Comparison of ENCODE assay signal across 27 mouse cellular contexts in the genomic region with DNA sequence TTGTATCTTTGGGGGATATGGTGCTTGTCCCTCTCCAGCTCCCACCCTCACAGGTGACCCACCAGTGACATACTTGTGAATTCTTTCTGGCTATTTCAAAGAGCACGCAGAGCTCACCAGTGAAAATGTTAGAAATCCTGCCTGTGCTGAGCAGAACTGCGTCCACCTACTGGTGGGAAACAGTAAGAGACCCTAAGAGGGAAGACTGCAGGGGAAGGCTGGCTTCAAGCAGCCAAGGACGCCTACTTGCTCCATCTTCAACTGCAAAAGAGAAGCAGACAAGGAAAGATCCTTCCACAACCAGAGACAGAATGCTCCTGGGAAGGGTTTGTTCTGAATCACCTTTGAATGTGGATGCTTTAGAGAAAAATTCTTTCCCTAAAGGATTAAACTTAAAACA. TPM values are rescaled to one million over a fixed set of nuclear protein-coding genes. Genes with fewer than 3 reads are reported as not detected.
A peak's percentile ranks its signal among the peaks of the same experiment; 100 is the strongest.
DNase-seq lines count a peak whose midpoint lies in the region; TF ChIP-seq lines count a peak whose summit lies in the region.
"Had no signal": no experiment of that assay in that cellular context is flagged by ENCODE, and none has a peak within 500 bp of the region (broad histone marks: within the 10 kb centered on the region; RNA-seq: fewer than 3 reads in every experiment).

No protein-coding gene starts in this region.

- intact Hi-C loops in heart, postnatal 14 days (cut with DNase I), result no loop called here
- intact Hi-C loops in left cerebral cortex, adult 2 months (cut with DNase I), result loop anchor here (10.0 kb wide), 1 partner anchor 184 kb away; no protein-coding TSS in a partner anchor

- peak overlapping the region; percentile 33; the same call in 1 of the 2 replicates for H3K27ac ChIP-seq in left cerebral cortex, adult 2 months
- H3K27ac ChIP-seq: heart, adult 2 months; heart, embryonic 13.5 days; hindbrain, embryonic 10.5 days; limb, embryonic 10.5 days; limb, embryonic 15.5 days; liver, embryonic 13.5 days; lung, embryonic 15.5 days; neural tube, embryonic 13.5 days had no signal

- TF ChIP-seq POLR2A in brain, embryonic 14.5 days (IDR thresholded peaks at IDR 0.05; ENCODE audit: borderline replicate concordance, extremely low read depth, insufficient read depth, insufficient read length, poor library complexity, severe bottlenecking), result no peak

- no peak overlapping the region for H3K4me3 ChIP-seq in left cerebral cortex, adult 2 months
- H3K4me3 ChIP-seq: erythroblast, embryonic 14.5 days; heart, adult 2 months; heart, embryonic 13.5 days; hindbrain, embryonic 10.5 days; limb, embryonic 10.5 days; limb, embryonic 15.5 days; liver, embryonic 13.5 days; lung, embryonic 15.5 days; neural tube, embryonic 13.5 days had no signal

- DNase-seq in heart, adult 11 months, result peak; percentile 6
- DNase-seq in heart, postnatal 14 days, result no peak
- no peak for DNase-seq in left cerebral cortex, adult 2 months (ENCODE audit: extremely low spot score in 1 of 2, low spot score in 2 of 2)
- no peak for DNase-seq in left cerebral cortex, adult 11 months (ENCODE audit: low spot score)
- DNase-seq in ES-CJ7 (ENCODE audit: low read depth, low spot score), result peak; percentile 11
- DNase-seq in brain, embryonic 14.5 days (ENCODE audit: low read depth), result no peak
- no peak for DNase-seq in ovary, postnatal 36 days (ENCODE audit: low spot score)
- DNase-seq: adrenal gland, postnatal 10 days; cerebellum, adult 11-12 months; cerebellum, adult 9-11 months; gastrocnemius, postnatal 25 days; heart, adult 2 months; heart, postnatal 10 days; kidney, postnatal 25 days; liver, embryonic 13.5 days; lung, postnatal 36 days; retina, postnatal 1 day; right cerebral cortex, postnatal 14 days had no signal

- peak; percentile 30 for TF ChIP-seq CTCF in left cerebral cortex, adult 2 months (IDR thresholded peaks at IDR 0.05)
- peak; percentile 17; the same call in 1 of the 2 replicates for TF ChIP-seq CTCF in brain, embryonic 14.5 days (IDR thresholded peaks at IDR 0.05; ENCODE audit: borderline replicate concordance, extremely low read depth, insufficient read depth, insufficient read length)

RNA-seq across cellular contexts. Expression of gene Kirrel3, which starts 16.5 kb away (rescaled TPM):
- 1 to 10 TPM in 1 of 2 experiments, under 1 TPM in 1; 0.95 to 1.0 TPM for total RNA-seq in heart, postnatal 14 days (2021)
- 10 to 100 TPM; 59.8 to 62.6 TPM for total RNA-seq in left cerebral cortex, adult 2 months (2021)
- 20.9 and 33.3 TPM in 2 replicates for polyA plus RNA-seq in brain, embryonic 14.5 days (2012; rRNA removed)
- total RNA-seq: common myeloid progenitor, adult 5-6 weeks; megakaryocyte, adult 5-6 weeks had no signal
- polyA plus RNA-seq: erythroblast, embryonic 14.5 days had no signal

Comparison
In these comparisons a context has a peak if more than half of its experiments do, and no peak if none do; other contexts are left out.
1. DNase-seq: peak in heart, adult 11 months (single experiment) and ES-CJ7 (single experiment); none in heart, postnatal 14 days (0 of 2), left cerebral cortex, adult 2 months (0 of 2), left cerebral cortex, adult 11 months (single experiment), brain, embryonic 14.5 days (single experiment) and ovary, postnatal 36 days (single experiment).
2. RNA of gene Kirrel3, which starts 16.5 kb away (total RNA-seq): 59.8 to 62.6 TPM in left cerebral cortex, adult 2 months; 0.95 to 1.0 TPM in heart, postnatal 14 days; every median in the first group is over 10 times any median in the second.